In genomic region chr1:82334506-82334905, GRCm38 (mm10) we compare ENCODE assay signal across 22 mouse cellular contexts. TPM values are rescaled to one million over a fixed set of nuclear protein-coding genes. Genes with fewer than 3 reads are reported as not detected.
A peak's percentile ranks its signal among the peaks of the same experiment; 100 is the strongest.
DNase-seq lines count a peak whose midpoint lies in the region; ATAC-seq and TF ChIP-seq lines count a peak whose summit lies in the region.
"Had no signal": no experiment of that assay in that cellular context is flagged by ENCODE, and none has a peak within 500 bp of the region (broad histone marks: within the 10 kb centered on the region; RNA-seq: fewer than 3 reads in every experiment).

No protein-coding gene starts in this region.

- H3K4me3 ChIP-seq in intestine, embryonic 15.5 days (replicated peaks), result no peak overlapping the region
- no peak overlapping the region for H3K4me3 ChIP-seq in intestine, postnatal 0 days (ENCODE audit: low read depth, low read length)
- H3K4me3 ChIP-seq: embryonic facial prominence, embryonic 10.5 days; embryonic facial prominence, embryonic 12.5 days; forebrain, embryonic 13.5 days; forebrain, embryonic 15.5 days had no signal

- 78% methylated on average over 3 of the region's 3 CpGs for WGBS in intestine, embryonic 15.5 days
- WGBS in intestine, postnatal 0 days, result 35% methylated on average over 3 of the region's 3 CpGs

- H3K4me2 ChIP-seq in intestine, embryonic 15.5 days (replicated peaks), result no peak overlapping the region
- no peak overlapping the region for H3K4me2 ChIP-seq in intestine, postnatal 0 days (replicated peaks; ENCODE audit: low read depth)
- H3K4me2 ChIP-seq: embryonic facial prominence, embryonic 12.5 days; forebrain, embryonic 13.5 days; forebrain, embryonic 15.5 days had no signal

- no peaks in the 10 kb centered on the region for H3K9me3 ChIP-seq in intestine, embryonic 15.5 days
- no peaks in the 10 kb centered on the region for H3K9me3 ChIP-seq in intestine, postnatal 0 days (ENCODE audit: control insufficient read depth)
- H3K9me3 ChIP-seq: embryonic facial prominence, embryonic 10.5 days; embryonic facial prominence, embryonic 12.5 days; forebrain, embryonic 13.5 days; forebrain, embryonic 15.5 days; G1E had no signal

- H3K9ac ChIP-seq in intestine, embryonic 15.5 days, result no peak overlapping the region
- H3K9ac ChIP-seq in intestine, postnatal 0 days (ENCODE audit: low read depth, low read length), result no peak overlapping the region
- H3K9ac ChIP-seq: embryonic facial prominence, embryonic 12.5 days; forebrain, embryonic 13.5 days; forebrain, embryonic 15.5 days; forebrain, postnatal 0 days had no signal

- DNase-seq in heart, adult 11 months, result peak; percentile 43
- DNase-seq in heart, postnatal 14 days, result no peak
- no peak for DNase-seq in B cell, adult 2 months
- DNase-seq: adrenal gland, adult 8-10 months; adrenal gland, postnatal 14 days; adrenal gland, postnatal 36 days; cerebellum, adult 11-12 months; cerebellum, adult 2 months; cerebellum, adult 9-10 months; cerebellum, postnatal 10 days; cerebellum, postnatal 25 days; forebrain, postnatal 0 days had no signal

- no peak for TF ChIP-seq CTCF in intestine, postnatal 0 days (IDR thresholded peaks at IDR 0.05; ENCODE audit: low read depth)

- intact Hi-C loops in heart, postnatal 14 days (cut with DNase I), result no loop called here

- H3K27ac ChIP-seq in intestine, embryonic 15.5 days, result no peak overlapping the region
- H3K27ac ChIP-seq in intestine, postnatal 0 days (ENCODE audit: low read depth, low read length), result no peak overlapping the region
- H3K27ac ChIP-seq: embryonic facial prominence, embryonic 10.5 days; embryonic facial prominence, embryonic 12.5 days; forebrain, embryonic 13.5 days; forebrain, embryonic 15.5 days had no signal

- H3K4me1 ChIP-seq in intestine, embryonic 15.5 days (replicated peaks), result no peaks in the 10 kb centered on the region
- no peaks in the 10 kb centered on the region for H3K4me1 ChIP-seq in intestine, postnatal 0 days (replicated peaks; ENCODE audit: control insufficient read depth, insufficient read depth, low read length)
- H3K4me1 ChIP-seq: embryonic facial prominence, embryonic 10.5 days; embryonic facial prominence, embryonic 12.5 days had no signal

- ATAC-seq in intestine, embryonic 15.5 days, result peak; percentile 25; the same call in 1 of the 2 replicates
- ATAC-seq in intestine, postnatal 0 days, result peak; percentile 82
- ATAC-seq: activated CD4-positive, CD25-positive, alpha-beta regulatory T cell, adult 4 months; forebrain, embryonic 13.5 days; forebrain, embryonic 15.5 days; forebrain, postnatal 0 days; Patski had no signal

- no peaks in the 10 kb centered on the region for H3K36me3 ChIP-seq in intestine, embryonic 15.5 days
- H3K36me3 ChIP-seq in intestine, postnatal 0 days (ENCODE audit: control insufficient read depth, insufficient read depth), result no peaks in the 10 kb centered on the region
- H3K36me3 ChIP-seq: embryonic facial prominence, embryonic 12.5 days; forebrain, embryonic 15.5 days had no signal

- no peaks in the 10 kb centered on the region for H3K27me3 ChIP-seq in intestine, embryonic 15.5 days (replicated peaks)
- no peaks in the 10 kb centered on the region for H3K27me3 ChIP-seq in intestine, postnatal 0 days (replicated peaks; ENCODE audit: control insufficient read depth, insufficient read depth, low read length)
- H3K27me3 ChIP-seq: CH12.LX; embryonic facial prominence, embryonic 12.5 days; forebrain, embryonic 13.5 days; forebrain, embryonic 15.5 days; Patski had no signal

RNA-seq across cellular contexts. Expression of gene Rhbdd1, which starts 18.3 kb away (rescaled TPM):
- 10 to 100 TPM; 10.1 to 11.5 TPM for total RNA-seq in heart, postnatal 14 days (2021)
- 9.8 and 10.2 TPM in 2 replicates for polyA plus RNA-seq in intestine, embryonic 15.5 days (2015; fragmentation: Nextera tagmentation; extraction: Ambion mirVana)
- polyA plus RNA-seq in intestine, postnatal 0 days (2015; fragmentation: Nextera tagmentation; extraction: Ambion mirVana), result 7.4 and 7.5 TPM in 2 replicates

RNA-seq across cellular contexts. Expression of gene Irs1, which starts 43.3 kb away (rescaled TPM):
- total RNA-seq in heart, postnatal 14 days (2021), result 10 to 100 TPM; 37.5 to 38.0 TPM
- polyA plus RNA-seq in intestine, embryonic 15.5 days (2015; fragmentation: Nextera tagmentation; extraction: Ambion mirVana), result 2.7 and 3.3 TPM in 2 replicates
- polyA plus RNA-seq in intestine, postnatal 0 days (2015; fragmentation: Nextera tagmentation; extraction: Ambion mirVana), result 0.70 and 0.95 TPM in 2 replicates
- total RNA-seq: CH12.LX had no signal
- polyA plus RNA-seq: activated CD4-positive, CD25-positive, alpha-beta regulatory T cell, adult 4 months; G1E had no signal
